In the genomic region with DNA sequence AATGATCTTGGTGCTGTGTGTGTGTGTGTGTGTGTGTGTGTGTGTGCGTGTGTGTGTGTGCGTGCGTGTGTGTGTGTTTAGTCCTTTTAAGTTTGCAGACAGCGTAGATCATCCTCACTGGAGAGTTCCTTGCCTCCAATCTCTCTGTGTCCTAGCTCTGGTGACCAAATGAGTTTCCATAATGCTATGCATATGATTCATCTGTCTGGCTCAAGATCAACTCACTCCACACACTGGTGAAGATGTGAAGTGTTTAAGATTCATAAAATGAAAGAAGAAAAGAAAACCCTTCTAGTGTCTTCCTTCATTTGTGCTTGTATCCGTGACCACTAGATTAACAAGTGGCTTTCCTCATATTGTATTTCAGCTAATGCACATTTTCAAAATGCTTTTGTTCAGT, we compare ENCODE assay signal across 19 mouse cellular contexts.
A peak's percentile ranks its signal among the peaks of the same experiment; 100 is the strongest.
DNase-seq lines count a peak whose midpoint lies in the region; ATAC-seq lines count a peak whose summit lies in the region.
"Had no signal": no experiment of that assay in that cellular context is flagged by ENCODE, and none has a peak within 500 bp of the region (broad histone marks: within the 10 kb centered on the region; RNA-seq: fewer than 3 reads in every experiment).

No protein-coding gene starts in this region.

- DNase-seq in frontal cortex, postnatal 14 days (ENCODE audit: low spot score in 2 of 2) = no peak
- DNase-seq in right cerebral cortex, adult 18-20 months = peak; percentile 10
- DNase-seq in right cerebral cortex, postnatal 10 days (ENCODE audit: low spot score in 2 of 2) = no peak
- peak; percentile 62 for DNase-seq in NIH3T3 (ENCODE audit: low read depth)
- peak; percentile 31 for DNase-seq in telencephalon, adult 2 months (ENCODE audit: low read depth, low spot score)
- no peak for DNase-seq in kidney, postnatal 10 days
- DNase-seq: adrenal gland, adult 2 months; adrenal gland, postnatal 10 days; adrenal gland, postnatal 25 days; cerebellum, adult 11-12 months; cerebellum, adult 2 months; cerebellum, adult 9-10 months; cerebellum, postnatal 14 days; cerebellum, postnatal 36 days; embryo, embryonic 11 days had no signal

- ATAC-seq in frontal cortex, adult (ENCODE audit: low TSS enrichment) = peak; percentile 100
- no peak for ATAC-seq in megakaryocyte-erythroid progenitor cell, adult 5-6 weeks (replicated peaks; ENCODE audit: low FRiP score, low TSS enrichment, poor library complexity, severe bottlenecking)
- ATAC-seq: forebrain, embryonic 14.5 days; forebrain, embryonic 16.5 days had no signal

Comparison
In these comparisons a context has a peak if more than half of its experiments do, and no peak if none do; other contexts are left out.
1. DNase-seq: peak in right cerebral cortex, adult 18-20 months (single experiment), NIH3T3 (single experiment) and telencephalon, adult 2 months (single experiment); none in frontal cortex, postnatal 14 days (0 of 2), right cerebral cortex, postnatal 10 days (0 of 2) and kidney, postnatal 10 days (single experiment).